Mouse (Mus musculus): ENCODE results near the gene Stx16.

DNA sequence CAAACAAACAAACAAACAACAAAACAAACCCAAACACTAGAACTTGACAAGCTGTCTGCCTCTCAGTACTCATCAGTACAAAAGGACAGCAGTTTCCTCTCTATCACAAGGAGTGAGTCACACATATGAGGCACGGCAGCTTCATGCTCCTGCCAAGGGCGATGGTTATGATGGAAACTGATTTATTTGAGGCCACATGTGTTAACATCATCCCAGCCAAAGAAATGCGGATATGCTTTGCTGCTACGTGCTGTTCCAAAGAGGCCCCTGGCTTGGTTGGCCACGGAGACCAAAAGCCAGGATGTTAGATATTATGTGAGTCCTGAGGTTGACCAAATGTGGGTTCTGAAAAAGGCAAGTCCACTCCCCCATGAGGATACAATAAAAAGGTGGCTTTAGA, 4.7 kb upstream of the Stx16 start:
- no peak for TF ChIP-seq CTCF (IDR thresholded peaks at IDR 0.05; ENCODE audit: low read depth)
- no peak for TF ChIP-seq EP300 (optimal IDR thresholded peaks at IDR 0.05)

Data from stomach, postnatal 0 days (tissue).